Mouse (Mus musculus) olfactory bulb, adult 2 months (tissue): ENCODE results near the gene Slc6a4.

ENCODE experiments used
- CTCF ChIP-seq: fragments of 200-500 bp; IDR thresholded peaks from 2 replicates; pipeline ENCODE4 v1.5.1; 2012; ENCODE audit warnings: low read depth, mild to moderate bottlenecking, low read length, moderate library complexity; ENCODE audit not compliant: insufficient read depth
- POLR2A ChIP-seq: fragments of 200-500 bp; IDR thresholded peaks from 2 replicates; pipeline ENCODE4 v1.6.1; 2012; ENCODE audit warnings: mild to moderate bottlenecking, low read depth, low read length, moderate library complexity; ENCODE audit not compliant: insufficient read depth

- no peak for TF ChIP-seq CTCF
- no peak for TF ChIP-seq POLR2A
Observed at GRCm38 (mm10) chr11:77031151-77031934, 32.9 kb downstream of the Slc6a4 start.
